Mouse (Mus musculus): Measurements from ENCODE around the gene Arpc1b. TPM values are rescaled to one million over a fixed set of nuclear protein-coding genes. Genes with fewer than 3 reads are reported as not detected.
A peak's percentile ranks its signal among the peaks of the same experiment; 100 is the strongest.
"Not testable (repeated sequence)": the region's sequence is repeated elsewhere in the genome, so short reads cannot be mapped to it uniquely, and the experiment has no call there.

The Arpc1b gene
- polyA plus RNA-seq, 1 experiment from 2014 or later, result 95.4 TPM

DNA sequence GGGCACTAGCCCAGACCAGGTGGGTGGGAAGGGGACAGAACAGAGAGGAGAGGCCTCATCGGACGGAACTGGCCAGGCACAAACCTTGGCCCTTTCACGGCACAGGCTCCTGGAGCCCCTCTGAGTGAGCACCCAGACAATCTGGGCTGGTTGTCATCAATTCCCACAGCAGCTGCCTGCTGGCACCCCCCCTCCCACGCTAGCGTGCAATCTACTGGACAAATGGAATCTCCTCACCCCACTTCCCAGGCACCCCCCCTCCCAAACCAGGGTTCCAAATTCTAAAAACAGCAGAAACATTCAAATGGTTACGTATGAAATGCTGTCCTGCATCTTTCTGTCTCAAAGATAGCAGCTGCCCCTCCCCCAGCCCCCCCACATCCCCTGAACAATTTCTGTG is 15.8 kb downstream of the Arpc1b start:
- H3K4me1 ChIP-seq (ENCODE audit: control insufficient read depth, insufficient read depth, low read length); H3K4me2 ChIP-seq; H3K27ac ChIP-seq (ENCODE audit: low read depth, low read length); H3K9me3 ChIP-seq (replicated peaks; ENCODE audit: control insufficient read depth, low read length); ATAC-seq (replicated peaks; ENCODE audit: insufficient number of reproducible peaks, low FRiP score, low TSS enrichment); H3K27me3 ChIP-seq (ENCODE audit: control insufficient read depth, insufficient read depth, low read length); H3K4me3 ChIP-seq (ENCODE audit: low read depth, low read length); H3K9ac ChIP-seq (ENCODE audit: low read depth, low read length): not testable (repeated sequence)
- H3K36me3 ChIP-seq (ENCODE audit: control insufficient read depth, insufficient read depth, low read length), result peaks cover 58% of the 10 kb centered on the region
- 84% methylated on average over 6 of the region's 6 CpGs for WGBS (ENCODE audit: insufficient replicate concordance)

DNA sequence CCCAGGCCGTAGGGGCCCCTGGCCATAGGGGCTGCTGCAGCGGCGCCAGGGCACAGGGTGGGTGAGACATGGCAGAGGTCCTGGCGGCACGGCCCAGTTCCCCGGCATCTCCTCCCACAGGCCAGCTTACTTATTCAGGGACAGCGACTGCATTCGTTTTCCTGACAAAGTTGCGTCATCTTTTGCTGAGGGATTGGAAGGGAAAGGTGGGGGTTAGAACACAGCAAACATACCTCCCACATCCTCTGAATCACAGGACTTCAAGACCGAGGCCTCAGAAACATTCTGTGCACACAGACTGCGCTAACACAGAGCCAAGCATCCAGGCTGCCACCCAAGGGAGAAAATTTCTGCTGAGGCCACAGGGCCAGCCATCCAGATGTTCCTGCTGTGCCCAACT is 16.2 kb downstream of the Arpc1b start:
- no peak overlapping the region for H3K4me3 ChIP-seq (ENCODE audit: low read depth, low read length)
- no peak overlapping the region for H3K4me2 ChIP-seq
- H3K9me3 ChIP-seq (replicated peaks; ENCODE audit: control insufficient read depth, low read length), result no peaks in the 10 kb centered on the region
- no peak overlapping the region for H3K27ac ChIP-seq (ENCODE audit: low read depth, low read length)
- H3K9ac ChIP-seq (ENCODE audit: low read depth, low read length), result no peak overlapping the region
- ATAC-seq (replicated peaks; ENCODE audit: insufficient number of reproducible peaks, low FRiP score, low TSS enrichment), result no peak
- H3K4me1 ChIP-seq (ENCODE audit: control insufficient read depth, insufficient read depth, low read length), result no peaks in the 10 kb centered on the region
- H3K36me3 ChIP-seq (ENCODE audit: control insufficient read depth, insufficient read depth, low read length), result peaks cover 55% of the 10 kb centered on the region
- H3K27me3 ChIP-seq (ENCODE audit: control insufficient read depth, insufficient read depth, low read length), result no peaks in the 10 kb centered on the region
- WGBS (ENCODE audit: insufficient replicate concordance), result 83% methylated on average over 11 of the region's 11 CpGs

DNA sequence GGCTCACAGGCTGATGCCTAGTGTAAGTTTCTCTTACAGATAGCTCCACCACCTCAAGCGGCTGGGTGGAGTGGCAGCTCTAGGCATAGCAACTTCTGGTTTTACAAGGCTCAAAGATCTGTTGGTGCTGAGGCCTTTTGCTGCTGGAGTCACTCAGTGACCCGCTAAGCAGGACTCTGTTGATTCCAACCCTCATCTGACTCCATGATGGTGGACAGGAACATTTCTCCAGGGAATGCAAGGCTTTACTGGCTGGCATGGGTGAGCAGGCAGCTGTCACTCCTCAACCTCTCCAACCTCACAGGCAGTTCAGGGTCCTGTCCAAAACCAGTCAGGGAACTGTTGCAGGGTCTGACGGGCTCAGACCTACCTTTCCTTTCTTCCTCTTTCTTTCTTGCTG is 17.0 kb downstream of the Arpc1b start:
- Histone ChIP-seq H3K4me3 (ENCODE audit: low read depth, low read length) (no peak overlapping the region), H3K27me3 (ENCODE audit: control insufficient read depth, insufficient read depth, low read length) (no peaks in the 10 kb centered on the region), H3K27ac (ENCODE audit: low read depth, low read length) (no peak overlapping the region), H3K4me2 (no peak overlapping the region), H3K9ac (ENCODE audit: low read depth, low read length) (no peak overlapping the region), H3K4me1 (ENCODE audit: control insufficient read depth, insufficient read depth, low read length) (no peaks in the 10 kb centered on the region), H3K9me3 (replicated peaks; ENCODE audit: control insufficient read depth, low read length) (no peaks in the 10 kb centered on the region), H3K36me3 (ENCODE audit: control insufficient read depth, insufficient read depth, low read length) (peaks cover 57% of the 10 kb centered on the region)
- no peak for ATAC-seq (replicated peaks; ENCODE audit: insufficient number of reproducible peaks, low FRiP score, low TSS enrichment)
- 90% methylated on average over 3 of the region's 3 CpGs for WGBS (ENCODE audit: insufficient replicate concordance)

DNA sequence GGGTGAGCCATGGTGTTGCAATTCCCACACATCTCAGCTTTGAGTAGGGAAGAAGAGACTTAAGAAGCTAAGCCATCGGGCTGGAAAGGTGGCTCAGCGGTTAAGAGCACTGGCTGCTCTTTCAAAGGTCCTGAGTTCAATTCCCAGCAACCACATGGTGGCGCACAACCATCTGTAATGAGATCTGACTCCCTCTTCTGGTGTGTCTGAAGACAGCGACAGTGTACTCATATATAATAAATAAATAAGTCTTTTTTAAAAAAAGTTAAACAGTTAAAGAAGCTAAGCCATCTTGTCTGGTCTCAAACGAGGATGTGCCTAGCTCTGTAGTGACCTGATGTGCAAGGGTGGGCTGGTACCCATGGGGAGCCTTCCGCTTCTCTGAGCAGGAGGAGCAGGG is 19.3 kb downstream of the Arpc1b start:
- not testable (repeated sequence) for ATAC-seq (replicated peaks; ENCODE audit: insufficient number of reproducible peaks, low FRiP score, low TSS enrichment); H3K9me3 ChIP-seq (replicated peaks; ENCODE audit: control insufficient read depth, low read length); H3K27ac ChIP-seq (ENCODE audit: low read depth, low read length); H3K27me3 ChIP-seq (ENCODE audit: control insufficient read depth, insufficient read depth, low read length); H3K9ac ChIP-seq (ENCODE audit: low read depth, low read length); H3K4me2 ChIP-seq; H3K4me3 ChIP-seq (ENCODE audit: low read depth, low read length); H3K4me1 ChIP-seq (ENCODE audit: control insufficient read depth, insufficient read depth, low read length)
- 84% methylated on average over 6 of the region's 6 CpGs for WGBS (ENCODE audit: insufficient replicate concordance)
- peaks cover 50% of the 10 kb centered on the region for H3K36me3 ChIP-seq (ENCODE audit: control insufficient read depth, insufficient read depth, low read length)

DNA sequence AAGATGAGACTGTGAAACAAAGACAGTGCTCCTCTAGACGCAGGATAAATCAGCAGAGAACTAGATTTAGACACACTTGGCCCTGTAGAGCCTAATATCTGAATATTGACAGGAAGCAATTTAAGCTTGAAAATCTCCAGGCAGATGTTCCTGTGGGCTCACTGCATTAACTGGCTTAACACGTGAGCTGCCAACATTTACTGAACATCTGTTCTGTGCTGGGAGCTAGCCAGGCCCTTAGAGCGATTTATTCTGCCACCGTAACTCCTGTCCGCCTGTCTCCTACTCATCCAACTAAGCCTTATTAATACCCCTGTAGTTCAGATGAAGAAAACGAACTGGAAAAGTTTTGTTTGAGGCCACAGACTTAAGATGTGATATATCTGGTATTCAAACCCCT is 24.8 kb downstream of the Arpc1b start:
- WGBS (ENCODE audit: insufficient replicate concordance), result 19% methylated on average over 6 of the region's 6 CpGs

DNA sequence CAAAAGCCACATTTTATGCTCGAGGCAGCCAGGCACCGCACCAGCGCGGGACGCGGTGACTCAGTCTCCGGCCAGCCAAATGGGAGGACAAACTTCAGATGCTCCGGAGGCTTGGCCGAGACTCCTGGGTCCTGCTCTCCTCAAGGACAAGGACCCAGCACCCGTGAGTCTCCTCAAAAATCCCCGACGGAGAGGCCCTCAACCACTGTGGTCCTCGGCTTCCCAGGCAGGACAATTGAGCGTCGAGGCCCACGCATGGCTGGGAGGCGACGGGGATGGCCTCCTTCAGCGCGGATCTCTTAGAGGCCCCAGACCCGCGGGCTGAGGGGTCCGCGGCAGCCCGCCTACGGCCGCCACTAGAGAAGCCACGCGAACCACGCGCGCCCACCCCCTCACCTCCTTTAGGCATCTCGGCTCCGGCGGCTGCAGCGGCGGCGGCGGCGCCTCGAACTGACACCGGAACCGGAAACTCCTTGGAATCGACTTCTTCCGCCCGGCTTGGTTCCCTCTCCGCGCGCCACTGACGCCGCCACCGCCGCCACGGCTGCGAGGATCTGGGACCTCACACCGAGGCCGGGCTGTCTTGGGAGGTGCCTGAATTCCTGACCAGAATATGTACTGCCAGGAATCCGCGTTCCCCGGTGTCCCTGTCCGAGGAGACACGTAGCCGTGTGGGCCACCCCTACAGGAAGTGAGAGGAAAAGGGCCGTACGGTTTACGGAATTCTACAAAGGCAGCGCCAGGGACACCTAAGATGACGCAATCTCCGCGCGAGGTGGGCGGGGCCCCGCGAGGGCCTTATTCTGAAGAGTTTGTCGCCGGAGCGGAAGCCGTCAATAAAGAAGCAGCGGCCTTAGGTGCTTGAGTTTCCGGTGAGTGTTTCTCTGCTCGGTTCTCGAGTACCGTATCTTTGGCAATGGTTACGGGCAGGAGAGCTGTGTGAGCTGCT is 25.8 kb downstream of the Arpc1b start, which contains the start of the genes Pdap1 and Bud31:
TSS of gene Pdap1 (minus strand) at position 668 of the 949 bp plus-strand sequence.
TSS of gene Bud31 (plus strand) at position 792 of the 949 bp plus-strand sequence.
- under 1% methylated on average over 77 of the region's 84 CpGs for WGBS (ENCODE audit: insufficient replicate concordance)
- Histone ChIP-seq H3K36me3 (ENCODE audit: control insufficient read depth, insufficient read depth, low read length) (peaks cover 23% of the 10 kb centered on the region), H3K4me2 (peak within 1 kb of the TSS; percentile 91), H3K27ac (ENCODE audit: low read depth, low read length) (peak within 1 kb of the TSS; percentile 91), H3K27me3 (ENCODE audit: control insufficient read depth, insufficient read depth, low read length) (no peaks in the 10 kb centered on the region), H3K9ac (ENCODE audit: low read depth, low read length) (peak within 1 kb of the TSS; percentile 95), H3K4me3 (ENCODE audit: low read depth, low read length) (peak within 1 kb of the TSS; percentile 78), H3K4me1 (ENCODE audit: control insufficient read depth, insufficient read depth, low read length) (peaks cover 14% of the 10 kb centered on the region), H3K9me3 (replicated peaks; ENCODE audit: control insufficient read depth, low read length) (no peaks in the 10 kb centered on the region)
- peak; percentile 92 for ATAC-seq (replicated peaks; ENCODE audit: insufficient number of reproducible peaks, low FRiP score, low TSS enrichment)

More for the DNA sequence above, 24.8 kb downstream of the Arpc1b start:
- H3K4me1 ChIP-seq (ENCODE audit: control insufficient read depth, insufficient read depth, low read length), result peaks cover 14% of the 10 kb centered on the region
- no peak for ATAC-seq (replicated peaks; ENCODE audit: insufficient number of reproducible peaks, low FRiP score, low TSS enrichment)
- H3K27ac ChIP-seq (ENCODE audit: low read depth, low read length), result no peak overlapping the region
- peak overlapping the region; percentile 78 for H3K4me3 ChIP-seq (ENCODE audit: low read depth, low read length)
- H3K9me3 ChIP-seq (replicated peaks; ENCODE audit: control insufficient read depth, low read length), result no peaks in the 10 kb centered on the region
- peak overlapping the region; percentile 95 for H3K9ac ChIP-seq (ENCODE audit: low read depth, low read length)
- peak overlapping the region; percentile 91 for H3K4me2 ChIP-seq
- peaks cover 23% of the 10 kb centered on the region for H3K36me3 ChIP-seq (ENCODE audit: control insufficient read depth, insufficient read depth, low read length)
- no peaks in the 10 kb centered on the region for H3K27me3 ChIP-seq (ENCODE audit: control insufficient read depth, insufficient read depth, low read length)

DNA sequence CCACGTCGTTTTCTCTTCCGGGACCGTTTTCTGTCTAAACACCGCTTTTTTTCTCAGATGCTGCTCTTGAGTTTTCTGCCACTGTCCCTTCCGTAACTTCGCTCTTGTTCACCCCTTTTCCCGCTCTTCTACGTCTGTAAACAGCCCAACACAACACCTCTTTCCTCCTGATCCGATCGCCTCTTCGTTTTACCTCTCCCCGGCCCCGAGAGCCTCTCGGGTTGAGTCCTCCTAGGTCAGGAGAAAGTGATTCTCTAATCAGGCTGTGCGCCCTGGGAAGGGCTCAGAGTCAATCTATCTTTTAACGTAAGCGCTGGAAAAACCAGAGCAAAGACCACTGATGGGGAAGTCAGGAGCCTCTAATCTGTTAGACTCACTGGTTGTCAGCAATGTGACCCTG is 26.6 kb downstream of the Arpc1b start:
- Histone ChIP-seq H3K27ac (ENCODE audit: low read depth, low read length) (peak overlapping the region; percentile 91), H3K4me3 (ENCODE audit: low read depth, low read length) (peak overlapping the region; percentile 78), H3K9ac (ENCODE audit: low read depth, low read length) (peak overlapping the region; percentile 95), H3K4me1 (ENCODE audit: control insufficient read depth, insufficient read depth, low read length) (peaks cover 14% of the 10 kb centered on the region), H3K9me3 (replicated peaks; ENCODE audit: control insufficient read depth, low read length) (no peaks in the 10 kb centered on the region), H3K27me3 (ENCODE audit: control insufficient read depth, insufficient read depth, low read length) (no peaks in the 10 kb centered on the region), H3K36me3 (ENCODE audit: control insufficient read depth, insufficient read depth, low read length) (peaks cover 22% of the 10 kb centered on the region), H3K4me2 (peak overlapping the region; percentile 91)
- no peak for ATAC-seq (replicated peaks; ENCODE audit: insufficient number of reproducible peaks, low FRiP score, low TSS enrichment)
- WGBS (ENCODE audit: insufficient replicate concordance), result under 1% methylated on average over 18 of the region's 18 CpGs

DNA sequence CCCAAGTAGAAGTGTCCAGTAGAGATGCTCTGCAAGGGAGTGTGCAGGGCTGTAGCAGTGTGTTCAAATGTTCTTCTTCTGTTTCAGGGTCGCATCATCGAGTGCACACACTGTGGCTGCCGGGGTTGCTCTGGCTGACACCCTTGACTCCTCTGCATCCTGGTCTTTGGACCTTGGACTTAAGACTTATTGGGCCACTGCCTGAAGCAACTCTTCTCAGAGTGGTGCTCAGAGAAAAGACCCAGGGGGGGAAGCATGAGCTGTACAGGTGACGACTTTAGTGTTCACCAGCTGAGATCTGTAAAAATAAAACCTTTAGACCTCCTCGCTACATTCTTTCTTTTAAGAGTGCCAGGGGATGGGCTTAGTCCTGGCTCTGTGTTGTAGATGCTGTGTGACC is 33.7 kb downstream of the Arpc1b start:
- Histone ChIP-seq H3K9me3 (replicated peaks; ENCODE audit: control insufficient read depth, low read length) (no peaks in the 10 kb centered on the region), H3K4me1 (ENCODE audit: control insufficient read depth, insufficient read depth, low read length) (no peaks in the 10 kb centered on the region), H3K4me3 (ENCODE audit: low read depth, low read length) (no peak overlapping the region), H3K4me2 (no peak overlapping the region), H3K27me3 (ENCODE audit: control insufficient read depth, insufficient read depth, low read length) (no peaks in the 10 kb centered on the region), H3K36me3 (ENCODE audit: control insufficient read depth, insufficient read depth, low read length) (peaks cover 58% of the 10 kb centered on the region), H3K9ac (ENCODE audit: low read depth, low read length) (no peak overlapping the region), H3K27ac (ENCODE audit: low read depth, low read length) (no peak overlapping the region)
- no peak for ATAC-seq (replicated peaks; ENCODE audit: insufficient number of reproducible peaks, low FRiP score, low TSS enrichment)
- WGBS (ENCODE audit: insufficient replicate concordance), result 93% methylated on average over 5 of the region's 5 CpGs

Data from heart, embryonic 11.5 days (tissue).